Mouse (Mus musculus) lung, postnatal 0 days (tissue): ENCODE data around the gene Slc7a15. TPM values are rescaled to one million over a fixed set of nuclear protein-coding genes. Genes with fewer than 3 reads are reported as not detected.

Experiments used
- ATAC-seq: fragments of 200-750 bp; cut with Nextera tagmentation; 2 replicates; pipeline ENCODE4 v1.8.0; 2017; ENCODE audit warnings: moderate library complexity
- DNase-seq: peaks from one replicate; pipeline ENCODE4 v3.0.0-alpha.2; 2016; ENCODE audit warnings: low spot score
- H3K27ac ChIP-seq: fragments of 300-500 bp; sonication (generic); 2 replicates; pipeline ENCODE4 v1.5.1; 2014; ENCODE audit warnings: antibody characterized with exemption, mild to moderate bottlenecking, low read length, mixed read lengths
- H3K27me3 ChIP-seq: fragments of 300-500 bp; sonication (generic); replicated peaks from 2 replicates; pipeline ENCODE4 v1.6.1; 2014; ENCODE audit warnings: low read length, mixed read lengths; ENCODE audit not compliant: insufficient read depth
- H3K36me3 ChIP-seq: fragments of 300-500 bp; sonication (generic); 2 replicates; pipeline ENCODE4 v1.6.1; 2014; ENCODE audit warnings: low read length, mixed read lengths; ENCODE audit not compliant: insufficient read depth
- H3K4me1 ChIP-seq: fragments of 300-500 bp; sonication (generic); 2 replicates; pipeline ENCODE4 v1.6.1; 2014; ENCODE audit warnings: antibody characterized with exemption, low read depth, low read length, mixed read lengths; ENCODE audit not compliant: insufficient read depth
- H3K4me2 ChIP-seq: fragments of 300-500 bp; sonication (generic); replicated peaks from 2 replicates; pipeline ENCODE4 v1.6.1; 2014; ENCODE audit warnings: low read depth, mild to moderate bottlenecking, low read length, moderate library complexity, mixed read lengths
- H3K4me3 ChIP-seq: fragments of 300-500 bp; sonication (generic); 2 replicates; pipeline ENCODE4 v1.5.1; 2014; ENCODE audit warnings: low read depth, low read length
- H3K9ac ChIP-seq: fragments of 300-500 bp; sonication (generic); replicated peaks from 2 replicates; pipeline ENCODE4 v1.6.1; 2014; ENCODE audit warnings: low read depth, mild to moderate bottlenecking
- H3K9me3 ChIP-seq: fragments of 300-500 bp; sonication (generic); 2 replicates; pipeline ENCODE4 v1.6.1; 2016; ENCODE audit warnings: low read length, mixed read lengths
- CTCF ChIP-seq: IDR thresholded peaks from 2 replicates; pipeline ENCODE4 v1.5.1; 2016; ENCODE audit warnings: antibody characterized with exemption, mild to moderate bottlenecking
- EP300 ChIP-seq: IDR thresholded peaks from 2 replicates; pipeline ENCODE4 v1.6.1; 2016; ENCODE audit warnings: antibody characterized with exemption, mild to moderate bottlenecking, control low read depth
- WGBS: fragments of 180-500 bp; shearing (Covaris S2); extraction: QIAGEN DNeasy Blood & Tissue Kit; methylation state at CpG from one replicate; pipeline ENCODE4 v1.1.7; 2014; 5-methylcytosine and 5-hydroxymethylcytosine counted together
- polyA plus RNA-seq: library from polyadenylated mRNA; unstranded; fragments of >200 nt; fragmentation: Nextera tagmentation; extraction: Ambion mirVana; gene quantifications from 2 replicates; pipeline ENCODE4 v1.2.1, GENCODE M21; 2015

Slc7a15 gene
- polyA plus RNA-seq, 1 experiment from 2014 or later: not detected

- no peak overlapping the region for H3K4me2 ChIP-seq
- no peaks in the 10 kb centered on the region for H3K4me1 ChIP-seq
- no peak overlapping the region for H3K9ac ChIP-seq
- no peak overlapping the region for H3K27ac ChIP-seq
- H3K36me3 ChIP-seq: no peaks in the 10 kb centered on the region
- WGBS: 67% methylated on average over 13 of the region's 13 CpGs
- no peak overlapping the region for H3K4me3 ChIP-seq
- DNase-seq (no peak), ATAC-seq (no peak)
- H3K27me3 ChIP-seq: no peaks in the 10 kb centered on the region
- no peaks in the 10 kb centered on the region for H3K9me3 ChIP-seq
- no peak for TF ChIP-seq EP300
- no peak for TF ChIP-seq CTCF
Measured at GRCm38 (mm10) chr12:8539471-8539870, 59.4 kb downstream of the Slc7a15 start.

- Histone ChIP-seq H3K4me1 (no peaks in the 10 kb centered on the region), H3K9me3 (no peaks in the 10 kb centered on the region), H3K9ac (no peak overlapping the region), H3K36me3 (no peaks in the 10 kb centered on the region), H3K4me3 (no peak overlapping the region), H3K4me2 (no peak overlapping the region), H3K27me3 (no peaks in the 10 kb centered on the region), H3K27ac (no peak overlapping the region)
- no peak for TF ChIP-seq EP300
- no peak for TF ChIP-seq CTCF
- ATAC-seq: no peak
- 81% methylated on average over 5 of the region's 5 CpGs for WGBS
- DNase-seq: no peak
Measured at GRCm38 (mm10) chr12:8537291-8537690, 61.6 kb downstream of the Slc7a15 start.

- no peak for DNase-seq
- no peaks in the 10 kb centered on the region for H3K27me3 ChIP-seq
- H3K4me1 ChIP-seq: no peaks in the 10 kb centered on the region
- no peak overlapping the region for H3K9ac ChIP-seq
- no peak overlapping the region for H3K4me3 ChIP-seq
- no peaks in the 10 kb centered on the region for H3K36me3 ChIP-seq
- H3K27ac ChIP-seq: no peak overlapping the region
- TF ChIP-seq EP300 (no peak), CTCF (no peak)
- no peak for ATAC-seq
- no peak overlapping the region for H3K4me2 ChIP-seq
- 73% methylated on average over 9 of the region's 9 CpGs for WGBS
- no peaks in the 10 kb centered on the region for H3K9me3 ChIP-seq
Measured at GRCm38 (mm10) chr12:8536221-8536965, 62.5 kb downstream of the Slc7a15 start.

- H3K27me3 ChIP-seq: no peaks in the 10 kb centered on the region
- no peaks in the 10 kb centered on the region for H3K36me3 ChIP-seq
- no peak overlapping the region for H3K9ac ChIP-seq
- H3K27ac ChIP-seq: no peak overlapping the region
- H3K4me3 ChIP-seq: no peak overlapping the region
- DNase-seq (no peak), ATAC-seq (no peak)
- no peaks in the 10 kb centered on the region for H3K9me3 ChIP-seq
- no peaks in the 10 kb centered on the region for H3K4me1 ChIP-seq
- TF ChIP-seq EP300: no peak
- TF ChIP-seq CTCF: no peak
- H3K4me2 ChIP-seq: no peak overlapping the region
- WGBS: 77% methylated on average over 7 of the region's 7 CpGs
Measured at GRCm38 (mm10) chr12:8535596-8535995, 63.3 kb downstream of the Slc7a15 start.

GRCm38 (mm10) chr12:8534915-8535314 lies 64.0 kb downstream of the Slc7a15 start:
- TF ChIP-seq EP300 (no peak), CTCF (no peak)
- ATAC-seq (no peak), DNase-seq (no peak)
- H3K9ac ChIP-seq: no peak overlapping the region
- no peaks in the 10 kb centered on the region for H3K27me3 ChIP-seq
- no peak overlapping the region for H3K27ac ChIP-seq
- H3K36me3 ChIP-seq: no peaks in the 10 kb centered on the region
- H3K4me3 ChIP-seq: no peak overlapping the region
- no peaks in the 10 kb centered on the region for H3K9me3 ChIP-seq
- 59% methylated on average over 1 of the region's 1 CpGs for WGBS
- no peaks in the 10 kb centered on the region for H3K4me1 ChIP-seq
- no peak overlapping the region for H3K4me2 ChIP-seq

- Histone ChIP-seq H3K9me3 (no peaks in the 10 kb centered on the region), H3K4me3 (no peak overlapping the region), H3K27ac (no peak overlapping the region), H3K9ac (no peak overlapping the region), H3K4me2 (no peak overlapping the region), H3K36me3 (no peaks in the 10 kb centered on the region), H3K4me1 (no peaks in the 10 kb centered on the region), H3K27me3 (no peaks in the 10 kb centered on the region)
- ATAC-seq (no peak), DNase-seq (no peak)
- WGBS: 63% methylated on average over 5 of the region's 5 CpGs
- no peak for TF ChIP-seq CTCF
- TF ChIP-seq EP300: no peak
Measured at GRCm38 (mm10) chr12:8527770-8528169, 71.1 kb downstream of the Slc7a15 start.

- Histone ChIP-seq H3K9me3 (no peaks in the 10 kb centered on the region), H3K27ac (no peak overlapping the region), H3K36me3 (no peaks in the 10 kb centered on the region), H3K4me3 (no peak overlapping the region), H3K4me2 (no peak overlapping the region), H3K9ac (no peak overlapping the region), H3K4me1 (no peaks in the 10 kb centered on the region), H3K27me3 (no peaks in the 10 kb centered on the region)
- 69% methylated on average over 1 of the region's 1 CpGs for WGBS
- no peak for TF ChIP-seq CTCF
- no peak for TF ChIP-seq EP300
- DNase-seq: no peak
- ATAC-seq: no peak
Measured at GRCm38 (mm10) chr12:8527175-8527574, 71.7 kb downstream of the Slc7a15 start.
